Mouse (Mus musculus) c-Kit-negative CD71-positive TER-119-positive erythroid progenitor cells, embryonic 14.5 days (primary cell): Measurements from ENCODE around the gene Ncapd3.

Experiments used
- DNase-seq: peaks from one replicate; pipeline ENCODE4 v3.0.0-alpha.2; 2013; ENCODE audit warnings: low read depth, low spot score

The Ncapd3 gene

DNA sequence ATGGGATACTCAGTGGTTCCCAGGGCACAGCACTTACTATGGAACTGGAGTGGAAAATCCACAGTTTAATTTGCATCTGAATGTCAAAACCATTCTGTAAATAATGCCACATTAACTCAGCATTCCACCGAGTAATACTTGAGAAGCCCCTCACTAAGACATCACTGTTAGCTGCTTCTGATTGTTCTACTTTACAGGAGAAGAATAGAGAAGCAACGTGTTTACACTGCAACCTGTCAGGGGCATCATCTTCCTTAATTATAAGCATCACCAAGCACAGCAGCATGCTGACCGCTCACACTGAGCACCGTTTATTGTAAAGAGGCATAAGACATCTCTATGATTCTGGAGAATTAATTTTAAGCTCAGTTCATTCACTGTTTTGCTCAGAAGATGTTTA lies 93.0 kb downstream of the Ncapd3 start:
- no peak for DNase-seq

DNA sequence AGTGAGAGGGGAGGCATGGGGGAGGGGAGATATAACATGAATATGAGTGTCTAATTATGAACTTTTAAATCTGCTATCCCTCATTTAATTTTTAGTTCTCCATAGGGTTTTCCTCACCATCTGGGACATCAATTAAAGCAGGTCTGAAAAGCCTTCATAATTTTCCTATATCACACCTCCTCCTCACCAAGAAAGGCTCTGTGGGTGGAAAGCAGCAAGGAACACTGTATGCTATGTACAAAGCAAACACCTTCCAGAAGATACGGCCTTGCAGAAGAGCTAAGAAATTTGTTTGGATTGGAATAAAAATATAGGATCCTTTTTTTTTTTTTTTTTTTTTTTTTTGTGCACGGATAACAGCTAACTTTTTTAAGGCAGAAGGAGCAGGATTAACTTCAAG lies 94.0 kb downstream of the Ncapd3 start:
- DNase-seq, result no peak

DNA sequence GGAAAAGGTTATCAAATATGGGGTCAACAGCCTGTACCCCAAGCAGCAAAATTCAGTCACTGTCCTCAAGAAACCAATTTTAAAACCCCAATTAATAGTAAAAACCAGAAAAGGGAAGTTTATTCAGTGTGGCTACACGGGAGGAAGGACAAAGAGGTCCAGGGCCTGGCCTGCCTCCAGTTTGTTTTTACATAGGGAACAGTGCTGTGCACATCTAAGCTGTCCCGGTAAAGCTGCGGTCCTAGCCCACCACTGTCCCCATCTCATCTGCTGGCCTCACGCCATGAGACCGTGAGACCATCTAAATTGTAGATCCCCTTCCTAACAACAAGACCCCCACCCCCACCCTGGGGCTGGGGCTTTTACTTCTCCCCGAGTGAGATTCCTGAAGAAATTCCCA lies 95.5 kb downstream of the Ncapd3 start:
- no peak for DNase-seq

DNA sequence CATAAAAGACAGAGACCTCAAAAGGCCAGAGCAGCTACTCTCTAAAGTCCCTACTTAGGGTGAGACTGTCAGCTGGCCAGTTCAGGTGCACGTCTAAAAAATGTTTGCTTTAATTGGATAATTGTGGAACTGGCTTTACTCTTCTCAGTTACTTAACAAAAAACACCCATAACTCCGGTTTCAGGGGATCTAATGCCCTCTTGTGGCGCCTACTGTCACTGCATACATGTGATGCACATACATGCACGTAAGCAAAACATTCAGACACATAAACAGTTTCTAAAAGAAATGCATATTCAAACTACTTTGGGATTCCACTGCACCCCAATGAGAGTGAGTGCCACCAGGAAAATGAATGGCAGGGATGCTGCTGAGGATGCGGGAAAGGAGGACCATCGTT lies 96.6 kb downstream of the Ncapd3 start:
- no peak for DNase-seq

DNA sequence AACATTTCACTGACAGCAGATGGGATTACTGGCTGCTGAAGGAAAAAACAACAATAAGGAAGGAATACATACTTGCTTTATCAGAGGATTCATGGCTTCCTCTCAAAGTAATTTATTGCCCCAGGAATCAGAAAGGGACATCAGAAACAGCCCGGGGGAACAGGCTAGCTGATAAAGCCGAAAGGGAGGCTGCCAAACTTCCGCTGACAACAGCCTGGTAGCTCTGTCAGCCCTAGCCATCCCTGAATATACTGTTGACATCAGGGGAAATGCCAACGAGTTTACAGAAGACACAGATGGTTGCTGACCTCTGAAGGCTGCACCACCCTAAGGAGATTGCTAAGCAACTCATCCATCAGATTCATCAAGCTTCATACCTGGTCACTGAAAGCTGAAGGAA lies 98.7 kb downstream of the Ncapd3 start:
- DNase-seq, result no peak

DNA sequence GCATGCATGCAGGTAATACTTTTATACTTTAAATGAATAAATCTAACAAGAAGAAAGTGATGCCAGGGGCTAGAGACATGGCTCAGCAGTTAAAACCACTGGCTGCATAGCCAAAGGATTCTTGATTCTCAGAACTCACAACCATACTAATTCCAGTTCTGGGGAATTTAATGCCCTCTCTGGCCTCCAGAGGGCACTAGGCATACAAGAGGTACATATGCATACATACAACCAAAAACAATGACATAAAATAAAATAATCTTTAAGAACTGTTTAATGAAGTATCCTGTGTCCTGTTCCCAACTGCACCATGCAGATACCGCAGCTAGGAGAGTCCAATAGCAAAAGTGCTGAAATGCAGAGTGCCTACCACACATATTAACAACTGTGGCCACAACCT lies 104.4 kb downstream of the Ncapd3 start:
- DNase-seq, result no peak

DNA sequence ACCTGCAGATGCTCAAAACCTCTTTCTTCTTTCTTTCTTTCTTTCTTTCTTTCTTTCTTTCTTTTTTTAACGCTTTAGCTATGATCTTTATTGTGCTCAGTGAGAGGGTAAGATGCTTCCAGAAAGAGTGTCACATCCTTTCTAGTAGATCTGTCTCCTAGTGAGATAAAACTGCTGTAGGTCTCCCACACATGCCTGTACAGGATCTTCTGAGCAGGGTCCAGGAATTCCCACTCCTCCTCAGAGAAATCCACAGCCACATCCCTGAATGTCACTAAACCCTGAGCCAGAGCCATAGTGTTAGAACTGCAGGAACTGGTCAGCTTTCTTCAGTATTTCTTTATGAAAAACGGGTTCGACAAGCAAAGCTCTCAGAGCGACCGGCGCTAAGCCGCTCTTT lies 105.4 kb downstream of the Ncapd3 start:
- no peak for DNase-seq

DNA sequence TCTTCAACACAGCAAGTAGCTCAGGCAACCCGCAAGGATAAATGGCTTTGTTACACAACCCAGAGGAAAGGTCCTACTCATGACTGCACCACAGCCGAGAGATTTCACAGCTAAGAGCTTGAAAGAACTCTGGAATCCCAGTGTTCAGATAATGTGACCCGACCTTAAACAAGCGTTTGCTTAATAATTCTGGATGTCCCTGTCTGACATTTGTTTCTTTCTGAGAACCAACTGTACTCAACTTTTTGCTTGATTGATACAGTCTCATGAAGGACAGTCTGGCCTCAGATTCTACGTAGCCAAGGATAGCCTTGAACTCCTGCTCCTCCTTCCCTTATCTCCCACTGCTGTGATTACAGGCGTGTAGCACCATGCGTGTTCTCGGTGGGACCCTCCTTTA lies 106.7 kb downstream of the Ncapd3 start:
- no peak for DNase-seq

DNA sequence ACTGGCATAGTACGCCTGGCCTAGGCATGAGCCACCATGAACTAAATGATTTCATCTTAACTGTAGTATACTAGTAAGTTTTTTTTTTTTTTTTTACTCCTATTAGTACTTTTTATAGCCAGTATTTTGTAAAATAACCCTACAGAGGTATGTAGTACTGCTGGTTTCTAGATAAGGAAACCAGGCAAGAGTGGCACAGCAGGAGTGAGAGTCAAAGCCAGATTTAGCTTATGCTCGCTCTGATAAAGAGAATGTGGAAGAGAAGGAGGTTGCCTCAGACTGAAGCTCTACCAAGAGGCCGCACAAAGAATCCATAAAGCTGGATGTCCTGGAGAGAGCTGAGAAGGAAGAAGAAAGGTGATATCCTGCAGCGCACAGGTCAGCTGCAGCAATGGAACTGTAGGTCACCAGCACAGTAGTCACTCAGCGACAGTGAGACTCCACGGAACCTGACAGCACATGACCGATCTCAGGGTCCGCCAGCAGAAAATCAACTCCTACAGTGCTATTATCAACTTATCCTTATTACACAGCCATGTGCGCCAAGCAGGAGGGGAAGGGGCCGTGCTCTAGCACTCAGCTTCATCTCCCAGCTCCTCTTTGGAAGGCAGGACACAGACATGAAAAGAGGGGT lies 110.6 kb downstream of the Ncapd3 start:
- DNase-seq, result no peak

DNA sequence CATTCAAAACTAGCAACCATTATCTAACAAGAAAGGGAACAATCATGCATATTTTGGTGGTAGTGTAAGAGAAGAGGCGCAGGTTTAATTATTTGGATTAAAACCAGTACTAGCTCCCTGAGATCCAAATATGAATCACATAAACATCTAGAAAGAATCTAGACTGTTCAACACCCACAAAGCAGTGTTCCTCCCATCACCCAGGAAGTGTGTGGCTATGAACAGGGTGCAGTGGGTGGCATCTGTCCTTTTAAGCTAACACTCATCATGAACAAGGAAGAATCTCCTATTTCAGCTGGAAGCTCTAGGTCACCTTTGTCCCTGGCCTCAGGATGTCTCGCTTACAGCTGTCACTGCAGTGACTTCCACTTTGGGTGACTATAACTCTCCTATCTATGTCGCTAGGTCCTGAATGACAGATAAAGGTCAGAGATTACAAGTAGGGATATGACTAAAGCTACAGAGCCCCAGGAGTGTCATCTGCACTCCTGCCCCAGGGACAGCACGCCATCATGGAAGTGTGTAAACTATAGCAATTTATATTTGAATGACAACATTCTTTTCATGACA lies 114.4 kb downstream of the Ncapd3 start:
- DNase-seq, result no peak
